Mouse (Mus musculus) forebrain, embryonic 13.5 days (tissue): ENCODE measurements around the gene A830031A19Rik. TPM values are rescaled to one million over a fixed set of nuclear protein-coding genes. Genes with fewer than 3 reads are reported as not detected.

Source experiments
- ATAC-seq: fragments of 200-750 bp; cut with Nextera tagmentation; 2 replicates; pipeline ENCODE4 v1.8.0; 2017
- H3K27ac ChIP-seq: fragments of 300-500 bp; sonication (generic); 2 replicates; pipeline ENCODE4 v1.5.1; 2015; ENCODE audit warnings: inconsistent platforms, mild to moderate bottlenecking, moderate library complexity
- H3K27me3 ChIP-seq: fragments of 300-500 bp; sonication (generic); 2 replicates; pipeline ENCODE4 v1.6.1; 2015; ENCODE audit warnings: mild to moderate bottlenecking, inconsistent platforms
- H3K36me3 ChIP-seq: fragments of 300-500 bp; sonication (generic); 2 replicates; pipeline ENCODE4 v1.6.1; 2015; ENCODE audit warnings: mild to moderate bottlenecking, inconsistent platforms; ENCODE audit not compliant: poor library complexity, severe bottlenecking
- H3K4me1 ChIP-seq: fragments of 300-500 bp; sonication (generic); 2 replicates; pipeline ENCODE4 v1.6.1; 2015; ENCODE audit warnings: inconsistent platforms
- H3K4me2 ChIP-seq: fragments of 300-500 bp; sonication (generic); 2 replicates; pipeline ENCODE4 v1.6.1; 2015; ENCODE audit warnings: inconsistent platforms, mild to moderate bottlenecking, moderate library complexity
- H3K4me3 ChIP-seq: fragments of 300-500 bp; sonication (generic); 2 replicates; pipeline ENCODE4 v1.5.1; 2015; ENCODE audit warnings: mild to moderate bottlenecking, inconsistent platforms
- H3K9ac ChIP-seq: fragments of 300-500 bp; sonication (generic); 2 replicates; pipeline ENCODE4 v1.6.1; 2015; ENCODE audit warnings: mild to moderate bottlenecking, inconsistent platforms
- H3K9me3 ChIP-seq: fragments of 300-500 bp; sonication (generic); replicated peaks from 2 replicates; pipeline ENCODE4 v1.6.1; 2016; ENCODE audit warnings: inconsistent platforms
- WGBS: fragments of 180-500 bp; shearing (Covaris S2); methylation state at CpG from one replicate; pipeline ENCODE4 v1.1.7; 2015; 5-methylcytosine and 5-hydroxymethylcytosine counted together
- polyA plus RNA-seq: library from polyadenylated mRNA; unstranded; fragments of >200 nt; fragmentation: Nextera tagmentation; extraction: Ambion mirVana; gene quantifications from 2 replicates; pipeline ENCODE4 v1.2.1, GENCODE M21; 2015

Gene A830031A19Rik
- polyA plus RNA-seq, 1 experiment from 2014 or later = not detected

DNA sequence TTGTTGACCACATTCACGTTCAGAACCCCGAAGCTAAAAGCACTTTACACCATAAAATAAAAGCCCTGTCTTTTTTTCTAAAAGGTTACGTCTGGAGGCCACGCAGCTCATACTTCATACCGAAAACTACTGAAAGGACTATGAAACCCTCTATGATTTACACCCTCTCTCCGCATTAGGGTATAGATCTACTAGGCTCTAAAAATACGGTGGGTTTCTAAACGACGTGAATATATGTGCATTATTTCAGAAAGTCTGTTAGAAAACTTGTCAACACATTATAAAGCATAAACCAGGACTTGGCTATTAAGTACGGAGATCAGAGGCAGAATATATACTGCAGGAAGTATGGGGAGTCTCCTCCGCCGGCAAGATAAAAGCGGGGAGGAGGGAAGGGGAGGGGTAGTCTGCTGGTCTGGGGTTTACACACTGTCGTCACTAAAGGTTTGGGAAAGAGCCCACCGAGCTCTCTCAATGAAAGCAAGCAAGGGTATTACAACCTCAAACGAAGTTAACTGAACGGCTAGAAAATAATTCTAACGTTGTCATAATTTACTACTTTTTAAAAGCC, 748 bp downstream of the A830031A19Rik start:
- Histone ChIP-seq H3K4me2 (peak overlapping the region; percentile 95), H3K4me3 (peak overlapping the region; percentile 65), H3K9me3 (no peaks in the 10 kb centered on the region), H3K9ac (peak overlapping the region; percentile 96), H3K36me3 (no peaks in the 10 kb centered on the region), H3K4me1 (peaks cover 34% of the 10 kb centered on the region), H3K27me3 (no peaks in the 10 kb centered on the region), H3K27ac (peak overlapping the region; percentile 100)
- under 1% methylated on average over 18 of the region's 18 CpGs for WGBS
- ATAC-seq = peak; percentile 28; the same call in 1 of the 2 replicates

DNA sequence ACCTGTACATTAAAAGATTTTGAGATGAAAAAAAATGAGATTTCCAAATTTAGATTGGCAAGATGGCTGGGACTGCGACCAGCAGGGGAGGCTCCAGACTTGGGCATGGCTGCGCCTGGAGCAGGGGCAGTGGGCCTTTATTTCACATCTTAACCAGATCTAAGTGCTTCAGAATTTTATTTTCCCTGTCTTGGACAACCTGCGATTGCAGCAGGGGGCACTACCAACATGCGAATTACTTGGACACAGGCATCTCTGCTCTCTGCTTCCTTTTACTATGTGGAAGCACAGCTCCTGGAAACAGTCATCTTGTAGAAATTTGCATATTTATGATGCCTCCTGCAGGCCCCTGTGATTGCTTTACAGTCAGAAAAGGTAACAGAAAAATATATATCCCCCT, 9.5 kb downstream of the A830031A19Rik start:
- ATAC-seq = peak; percentile 65
- Histone ChIP-seq H3K36me3 (no peaks in the 10 kb centered on the region), H3K4me1 (peaks cover 27% of the 10 kb centered on the region), H3K9ac (no peak overlapping the region), H3K4me2 (no peak overlapping the region), H3K4me3 (no peak overlapping the region), H3K9me3 (no peaks in the 10 kb centered on the region), H3K27ac (no peak overlapping the region), H3K27me3 (no peaks in the 10 kb centered on the region)
- 35% methylated on average over 4 of the region's 4 CpGs for WGBS

DNA sequence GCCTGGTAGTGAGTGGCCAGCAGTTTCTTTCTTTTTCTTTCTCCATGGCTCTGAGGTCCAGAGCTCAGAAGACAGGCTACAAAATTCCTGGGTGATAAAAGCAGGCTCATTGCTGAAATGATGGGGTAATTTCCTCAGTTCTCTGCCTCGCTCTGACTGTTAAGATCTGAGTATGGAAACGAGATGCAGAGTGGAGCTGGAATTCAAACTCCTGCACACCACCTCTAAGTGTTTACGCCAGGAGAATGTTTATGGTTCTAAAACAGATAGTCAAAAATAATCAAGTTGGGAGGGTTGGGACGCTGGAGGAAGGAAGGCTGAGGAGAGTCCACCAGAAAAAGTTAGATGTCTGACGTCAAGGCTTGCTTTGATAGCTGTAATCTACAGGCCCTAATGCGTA, 10.6 kb downstream of the A830031A19Rik start:
- 77% methylated on average over 6 of the region's 6 CpGs for WGBS
- no peak overlapping the region for H3K27ac ChIP-seq
- H3K9me3 ChIP-seq = no peaks in the 10 kb centered on the region
- no peak overlapping the region for H3K4me2 ChIP-seq
- H3K27me3 ChIP-seq = no peaks in the 10 kb centered on the region
- no peaks in the 10 kb centered on the region for H3K36me3 ChIP-seq
- H3K4me1 ChIP-seq = peaks cover 29% of the 10 kb centered on the region
- H3K9ac ChIP-seq = no peak overlapping the region
- H3K4me3 ChIP-seq = no peak overlapping the region
- no peak for ATAC-seq

DNA sequence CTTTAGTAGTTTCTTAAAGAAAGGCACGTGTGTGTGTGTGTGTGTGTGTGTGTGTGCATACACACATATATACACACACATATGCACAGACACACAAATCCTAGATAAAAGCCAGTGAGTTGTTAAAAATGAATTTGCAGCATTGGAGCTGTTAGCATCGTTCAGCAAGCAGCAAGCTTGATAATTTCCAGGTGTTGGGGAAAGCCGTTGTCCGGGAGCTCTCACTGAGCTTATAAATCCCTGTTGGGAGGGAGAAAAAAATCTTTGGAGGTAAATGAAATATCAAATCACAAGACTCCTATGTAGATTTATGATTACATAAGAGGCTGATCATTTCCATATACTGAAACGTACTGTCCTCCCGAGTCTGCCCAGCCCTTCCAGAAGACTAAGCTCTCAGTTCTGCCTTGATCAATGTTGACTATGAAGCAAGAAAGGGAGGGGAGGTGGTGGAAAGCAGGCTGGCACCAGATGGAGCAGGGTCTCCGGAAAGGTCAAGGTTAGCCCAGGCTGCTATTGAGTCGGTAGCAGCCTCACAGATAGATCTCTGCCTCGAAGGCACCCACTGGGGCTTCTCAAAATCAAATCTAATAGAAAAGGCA, 12.3 kb downstream of the A830031A19Rik start:
- H3K27ac ChIP-seq = no peak overlapping the region

DNA sequence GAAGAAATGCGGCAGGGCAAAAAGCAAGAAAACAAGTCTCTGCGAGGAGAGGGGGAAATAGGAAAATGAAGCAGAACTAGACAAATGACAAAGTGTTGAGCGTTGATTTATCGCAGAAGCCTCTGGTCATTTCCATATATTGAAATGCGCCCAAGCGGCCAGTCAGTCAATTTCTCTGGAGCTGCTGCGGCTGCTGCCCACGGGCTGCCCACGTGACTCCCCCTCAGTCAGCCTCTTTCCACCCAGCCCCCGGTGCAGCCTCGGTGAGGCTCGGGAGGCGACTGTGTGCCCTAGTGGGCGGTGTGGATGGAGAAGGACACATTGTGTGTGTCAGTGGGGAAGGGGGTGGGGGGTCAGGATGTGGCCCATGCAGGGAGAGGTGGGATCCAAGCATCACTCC, 13.0 kb downstream of the A830031A19Rik start:
- Histone ChIP-seq H3K9ac (peak overlapping the region; percentile 57), H3K4me3 (peak overlapping the region; percentile 35), H3K27ac (no peak overlapping the region), H3K9me3 (no peaks in the 10 kb centered on the region), H3K36me3 (no peaks in the 10 kb centered on the region), H3K27me3 (no peaks in the 10 kb centered on the region), H3K4me1 (peaks cover 29% of the 10 kb centered on the region), H3K4me2 (peak overlapping the region; percentile 67)
- 2% methylated on average over 14 of the region's 14 CpGs for WGBS
- ATAC-seq = peak; percentile 81

More for the DNA sequence above, 12.3 kb downstream of the A830031A19Rik start:
- Histone ChIP-seq H3K4me1 (peaks cover 29% of the 10 kb centered on the region), H3K4me2 (no peak overlapping the region), H3K9me3 (no peaks in the 10 kb centered on the region), H3K4me3 (no peak overlapping the region), H3K36me3 (no peaks in the 10 kb centered on the region), H3K9ac (no peak overlapping the region), H3K27me3 (no peaks in the 10 kb centered on the region)
- ATAC-seq = no peak
- WGBS = 44% methylated on average over 9 of the region's 9 CpGs

DNA sequence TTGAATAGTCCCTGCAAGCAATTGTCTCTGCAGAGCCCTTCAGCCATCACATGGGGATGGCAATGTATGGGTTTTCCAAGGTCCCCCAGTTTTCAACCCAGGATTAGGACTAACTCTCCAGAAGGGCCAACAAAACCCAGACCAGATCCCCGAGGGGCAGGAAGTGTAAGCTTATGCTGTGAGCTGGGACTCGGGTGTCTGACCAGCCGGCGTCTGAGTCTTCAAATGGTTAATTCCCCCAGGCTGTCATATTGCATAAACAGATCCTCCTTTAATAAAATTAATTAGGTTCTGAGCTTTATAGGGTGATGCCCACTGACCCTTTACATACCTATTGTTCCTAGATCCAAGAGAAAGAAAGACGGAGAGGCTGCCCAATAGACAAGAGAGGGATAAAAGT, 14.4 kb downstream of the A830031A19Rik start:
- Histone ChIP-seq H3K36me3 (no peaks in the 10 kb centered on the region), H3K4me3 (peak overlapping the region; percentile 33), H3K4me1 (peaks cover 27% of the 10 kb centered on the region), H3K27me3 (no peaks in the 10 kb centered on the region), H3K4me2 (peak overlapping the region; percentile 64), H3K9me3 (no peaks in the 10 kb centered on the region), H3K27ac (no peak overlapping the region), H3K9ac (peak overlapping the region; percentile 46)
- no peak for ATAC-seq
- 2% methylated on average over 5 of the region's 5 CpGs for WGBS

DNA sequence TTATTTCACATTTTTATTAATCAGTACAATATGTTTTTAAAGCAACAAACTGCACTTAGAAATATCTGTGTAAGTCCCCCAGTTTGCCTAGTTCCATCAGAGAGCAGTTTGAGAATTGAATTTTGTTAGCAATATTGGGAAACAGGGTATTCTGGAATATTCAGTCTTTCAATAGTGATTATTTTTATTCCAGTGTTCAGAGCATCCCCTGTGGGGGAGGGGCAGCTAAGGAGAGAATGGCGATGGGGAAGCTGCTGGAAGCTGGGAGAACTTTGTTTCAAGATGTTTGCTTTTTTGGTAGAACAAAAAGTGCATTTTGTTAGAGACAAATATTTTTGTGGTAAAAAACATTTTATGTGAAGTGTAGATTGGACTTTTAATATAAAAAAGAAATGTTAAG, 15.7 kb downstream of the A830031A19Rik start:
- H3K9me3 ChIP-seq = no peaks in the 10 kb centered on the region
- no peaks in the 10 kb centered on the region for H3K36me3 ChIP-seq
- no peak overlapping the region for H3K4me3 ChIP-seq
- WGBS = 20% methylated on average over 1 of the region's 1 CpGs
- H3K9ac ChIP-seq = no peak overlapping the region
- no peak overlapping the region for H3K4me2 ChIP-seq
- no peak for ATAC-seq
- no peaks in the 10 kb centered on the region for H3K27me3 ChIP-seq
- peaks cover 24% of the 10 kb centered on the region for H3K4me1 ChIP-seq
- H3K27ac ChIP-seq = no peak overlapping the region

DNA sequence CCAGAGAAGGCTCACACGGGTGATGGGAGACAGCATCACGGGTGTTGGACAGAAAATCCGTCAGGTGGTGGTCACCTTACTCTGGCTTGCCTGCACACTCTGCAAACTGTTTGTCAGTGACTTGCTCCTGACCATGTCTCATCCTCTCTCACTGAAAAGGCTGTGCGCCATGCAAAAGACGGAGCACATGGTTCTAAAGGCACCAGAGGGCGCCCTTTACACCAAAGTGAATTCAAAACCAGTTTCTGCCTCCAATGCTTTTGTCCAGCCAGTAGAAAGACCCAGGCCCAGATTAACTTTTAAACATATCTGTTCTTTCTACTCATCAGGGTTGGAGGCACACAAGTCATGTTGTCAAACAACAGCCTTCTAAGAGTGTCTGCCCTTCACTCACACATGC, 22.0 kb downstream of the A830031A19Rik start:
- WGBS = 65% methylated on average over 6 of the region's 6 CpGs
- H3K4me3 ChIP-seq = no peak overlapping the region
- H3K4me1 ChIP-seq = peaks cover 6% of the 10 kb centered on the region; the same call in 1 of the 2 replicates
- no peak overlapping the region for H3K27ac ChIP-seq
- no peak overlapping the region for H3K9ac ChIP-seq
- H3K4me2 ChIP-seq = no peak overlapping the region
- H3K36me3 ChIP-seq = no peaks in the 10 kb centered on the region
- H3K9me3 ChIP-seq = no peaks in the 10 kb centered on the region
- H3K27me3 ChIP-seq = no peaks in the 10 kb centered on the region
- ATAC-seq = no peak

DNA sequence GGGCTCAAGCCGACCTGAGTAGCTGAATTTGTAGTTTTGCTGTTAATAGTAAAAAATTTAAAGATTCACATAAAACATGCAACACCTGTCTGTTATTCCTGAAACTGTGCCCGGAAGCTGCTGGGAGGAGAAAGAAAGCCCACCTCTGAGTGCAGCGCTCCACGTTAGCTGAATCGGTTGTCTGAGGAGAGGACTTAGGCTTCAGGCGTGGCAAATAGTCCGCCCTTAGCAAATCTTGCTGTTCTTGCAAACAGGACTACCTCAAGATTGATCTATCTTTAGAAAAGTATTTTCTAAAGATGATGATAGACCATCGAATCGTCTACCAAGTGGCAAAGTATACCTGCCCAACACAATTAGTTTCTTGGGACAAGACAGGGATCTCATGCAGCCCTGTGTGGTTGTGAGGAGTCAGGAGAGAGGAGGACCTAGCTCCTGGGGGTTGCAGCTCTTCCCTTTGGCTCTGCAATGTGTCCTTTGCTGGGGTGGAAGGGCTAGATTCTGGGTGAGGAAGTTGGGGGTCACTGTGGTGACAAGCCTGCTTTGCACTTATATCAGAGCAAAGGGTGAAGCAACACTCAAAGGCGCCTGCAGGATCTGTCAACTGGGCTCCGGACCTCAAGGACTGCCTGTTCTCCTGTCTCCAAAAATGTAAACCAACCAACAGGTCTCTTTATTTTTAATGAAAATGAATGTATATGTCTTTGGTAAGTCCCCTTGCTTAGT, 24.7 kb downstream of the A830031A19Rik start:
- Histone ChIP-seq H3K9ac (no peak overlapping the region), H3K27ac (no peak overlapping the region), H3K27me3 (no peaks in the 10 kb centered on the region), H3K4me2 (0 out of 2 replicates have a peak overlapping the region, but pooled peaks have one; percentile 69), H3K9me3 (no peaks in the 10 kb centered on the region), H3K4me3 (no peak overlapping the region), H3K4me1 (peaks cover 6% of the 10 kb centered on the region; the same call in 1 of the 2 replicates), H3K36me3 (no peaks in the 10 kb centered on the region)
- 81% methylated on average over 11 of the region's 11 CpGs for WGBS
- ATAC-seq = no peak

DNA sequence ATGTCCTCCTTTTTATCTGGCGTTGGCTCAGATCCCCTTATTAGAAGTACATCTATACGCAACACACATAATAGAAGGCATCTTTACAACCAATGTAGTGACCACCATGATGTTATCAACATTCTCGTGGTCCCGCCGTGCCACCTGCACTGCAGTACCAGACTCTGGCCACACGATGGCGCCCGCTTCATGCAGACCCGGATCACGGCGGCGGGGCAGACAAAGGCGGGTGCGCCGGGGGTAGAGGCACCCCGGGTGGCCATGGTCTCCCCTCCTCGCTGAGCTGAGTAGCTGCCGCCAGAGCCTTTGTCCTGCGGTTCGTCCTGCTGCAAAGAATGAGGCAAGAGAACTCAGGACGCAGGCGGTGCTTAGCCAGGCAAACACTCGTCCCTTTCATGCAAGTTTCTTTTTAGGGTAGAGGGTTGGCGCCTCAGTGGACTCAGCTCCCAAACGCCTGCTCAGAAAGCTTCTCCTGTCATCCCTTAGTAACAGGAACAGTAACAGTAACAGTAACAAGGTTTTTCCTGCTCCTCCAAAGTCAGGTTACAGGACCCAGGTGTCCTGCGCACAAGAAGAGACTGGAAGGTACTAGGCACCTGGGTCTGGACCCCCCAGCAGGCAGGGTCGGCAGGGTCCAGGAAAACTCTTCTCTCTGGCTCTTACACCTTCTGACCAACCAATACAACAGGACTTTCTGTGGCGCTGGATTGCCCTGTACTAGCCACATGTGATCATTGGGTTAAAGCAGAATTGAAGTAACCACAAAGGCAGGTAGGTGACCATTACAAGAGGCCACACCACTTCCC, 25.4 kb downstream of the A830031A19Rik start:
- 3% methylated on average over 28 of the region's 28 CpGs for WGBS
- H3K27ac ChIP-seq = peak overlapping the region; percentile 49; the same call in 1 of the 2 replicates
- peak overlapping the region; percentile 69 for H3K4me2 ChIP-seq

DNA sequence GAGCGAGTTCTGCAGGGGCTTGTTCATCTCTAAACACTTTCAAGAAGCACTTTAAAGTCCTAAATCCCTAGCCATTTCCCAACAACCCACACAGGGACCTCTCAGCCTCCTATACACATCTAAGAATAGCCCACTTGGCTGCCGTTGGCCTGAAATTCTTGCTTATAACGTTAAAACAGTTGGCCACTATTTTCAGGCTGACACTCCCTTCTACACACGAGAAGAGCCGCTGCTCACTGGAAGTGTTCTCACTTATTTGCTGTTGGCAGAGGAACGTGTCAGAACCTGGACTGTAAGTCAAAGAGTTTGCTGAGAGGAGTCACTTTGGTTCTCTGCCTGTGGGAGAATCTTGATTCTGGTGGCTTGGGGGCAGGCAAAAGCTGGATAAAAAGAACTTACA, 30.8 kb downstream of the A830031A19Rik start:
- Histone ChIP-seq H3K4me3 (no peak overlapping the region), H3K27me3 (no peaks in the 10 kb centered on the region)

More for the DNA sequence above, 25.4 kb downstream of the A830031A19Rik start:
- Histone ChIP-seq H3K9ac (peak overlapping the region; percentile 75), H3K27me3 (no peaks in the 10 kb centered on the region), H3K9me3 (no peaks in the 10 kb centered on the region), H3K36me3 (no peaks in the 10 kb centered on the region), H3K4me3 (peak overlapping the region; percentile 46), H3K4me1 (peaks cover 6% of the 10 kb centered on the region; the same call in 1 of the 2 replicates)
- peak; percentile 94 for ATAC-seq

DNA sequence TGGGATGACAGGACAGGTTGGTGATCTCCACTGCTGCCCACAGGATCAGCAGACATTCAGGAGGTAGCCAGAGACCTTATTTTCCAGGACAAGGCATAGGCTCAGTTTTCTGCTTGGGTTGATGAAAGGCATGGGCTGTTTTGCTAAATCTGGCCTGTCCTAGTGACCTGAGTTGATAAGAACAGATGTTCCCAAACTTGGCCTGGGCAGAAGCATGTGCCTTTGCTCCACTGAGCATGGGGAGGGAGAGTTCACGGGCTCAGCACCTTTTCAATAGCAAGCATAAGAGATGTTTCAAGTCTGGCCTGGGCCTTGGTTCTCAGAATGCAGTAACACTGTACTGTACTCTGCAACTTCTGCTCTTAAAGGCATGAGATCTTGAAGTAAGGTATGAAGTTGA, 54.1 kb downstream of the A830031A19Rik start:
- Histone ChIP-seq H3K4me3 (no peak overlapping the region), H3K9ac (no peak overlapping the region), H3K9me3 (no peaks in the 10 kb centered on the region), H3K27ac (no peak overlapping the region), H3K4me1 (no peaks in the 10 kb centered on the region), H3K27me3 (no peaks in the 10 kb centered on the region), H3K36me3 (no peaks in the 10 kb centered on the region), H3K4me2 (no peak overlapping the region)
- 86% methylated on average over 1 of the region's 1 CpGs for WGBS
- no peak for ATAC-seq

More for the DNA sequence above, 30.8 kb downstream of the A830031A19Rik start:
- no peak overlapping the region for H3K9ac ChIP-seq
- H3K36me3 ChIP-seq = no peaks in the 10 kb centered on the region
- no peak overlapping the region for H3K4me2 ChIP-seq
- no peak overlapping the region for H3K27ac ChIP-seq
- WGBS = 83% methylated on average over 6 of the region's 6 CpGs
- H3K4me1 ChIP-seq = no peaks in the 10 kb centered on the region
- no peak for ATAC-seq
- no peaks in the 10 kb centered on the region for H3K9me3 ChIP-seq
